Mouse (Mus musculus) spleen, postnatal 14 days (tissue): ENCODE data around the gene Wdr34.
"Not testable (repeated sequence)": the region's sequence is repeated elsewhere in the genome, so short reads cannot be mapped to it uniquely, and the experiment has no call there.

ENCODE experiments used
- DNase-seq, 2 experiments: peaks; one replicate each; pipeline ENCODE4 v3.0.0; 2021 to 2022; ENCODE audit warnings: low spot score in 2 of 2

Wdr34 gene

DNA sequence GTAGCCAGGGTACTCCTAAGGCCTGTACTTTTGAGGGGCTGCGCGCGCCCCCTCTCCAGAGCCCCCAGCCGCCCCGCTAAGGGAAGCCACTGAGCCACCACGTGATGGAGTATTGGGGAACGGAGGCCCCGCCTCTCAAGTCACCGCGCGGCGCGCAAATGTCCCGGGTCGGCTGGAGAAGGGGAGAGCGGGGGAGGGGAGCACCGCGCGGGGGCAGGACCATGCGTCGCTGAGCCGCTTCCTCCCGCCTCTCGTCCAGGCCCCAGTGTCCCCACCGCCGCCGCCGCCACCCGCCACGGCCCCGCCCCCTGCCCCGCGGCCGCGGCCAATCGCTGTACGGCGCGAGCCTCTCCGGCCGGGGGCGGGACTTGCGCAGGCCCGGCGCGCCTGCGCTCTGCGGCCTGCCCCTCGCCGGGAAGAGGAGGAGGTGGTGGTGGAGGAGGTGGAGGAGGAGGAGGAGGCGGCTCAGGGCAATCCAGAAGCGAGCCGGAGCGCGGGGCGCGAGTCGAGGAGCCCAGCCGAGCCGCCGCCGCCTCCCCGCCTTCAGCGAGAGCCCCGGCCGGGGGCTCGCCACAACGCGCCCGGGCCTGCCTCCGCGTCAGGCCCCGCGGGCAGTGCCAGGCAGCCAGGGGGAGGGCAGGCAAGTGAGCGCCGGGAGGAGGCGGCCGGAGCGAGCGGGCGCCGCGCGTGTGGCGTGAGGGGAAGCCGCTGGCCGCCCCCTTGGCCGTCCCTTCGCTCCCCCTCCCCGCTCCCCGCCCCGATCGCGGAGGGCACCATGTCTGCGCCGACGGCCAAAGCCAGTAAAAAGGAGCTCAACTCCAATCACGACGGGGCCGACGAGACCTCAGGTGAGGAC is 17.6 kb upstream of the Wdr34 start:
- peak; percentile 91 to 92 for DNase-seq

DNA sequence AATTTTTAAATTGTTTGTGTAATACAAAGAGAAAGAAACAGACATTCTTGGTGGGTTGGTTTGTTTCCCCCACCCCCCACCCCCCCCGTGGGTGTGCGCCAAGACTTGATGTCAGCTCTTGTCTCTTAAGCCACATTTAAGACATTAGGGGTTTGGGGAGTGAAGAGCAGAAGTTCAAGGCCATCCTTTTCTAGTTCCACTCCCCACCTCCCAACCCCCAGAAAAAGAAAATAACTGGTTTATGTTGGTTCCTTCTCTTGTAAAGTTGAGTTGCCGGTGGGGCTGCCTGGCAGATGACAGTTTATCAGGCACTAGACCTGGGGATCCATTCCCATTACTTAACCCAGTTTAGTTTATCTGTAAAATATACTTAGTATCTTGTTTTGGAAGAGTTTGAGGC is 15.6 kb upstream of the Wdr34 start:
- no peak for DNase-seq

GRCm38 (mm10) chr2:30063791-30064190 is 15.1 kb upstream of the Wdr34 start:
- no peak for DNase-seq

DNA sequence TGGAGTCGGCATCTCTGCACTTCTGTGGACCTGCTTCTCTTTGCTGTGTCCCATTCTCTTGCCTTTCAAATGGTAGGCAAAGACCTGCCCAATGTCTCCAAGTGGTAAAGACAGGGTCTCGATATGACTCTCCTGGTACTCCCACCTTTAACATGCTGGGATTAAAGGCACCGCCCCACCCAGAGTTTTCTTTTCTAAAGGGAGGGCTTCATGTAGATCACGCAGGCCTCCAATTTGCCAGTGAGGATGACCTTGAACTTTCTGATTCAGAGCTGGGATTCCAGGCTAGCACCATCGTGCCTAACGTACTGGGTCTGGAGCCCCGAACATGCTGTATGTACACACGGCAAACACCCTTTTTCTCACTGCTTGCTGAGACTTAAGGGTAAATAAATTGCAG is 14.6 kb upstream of the Wdr34 start:
- DNase-seq: no peak

DNA sequence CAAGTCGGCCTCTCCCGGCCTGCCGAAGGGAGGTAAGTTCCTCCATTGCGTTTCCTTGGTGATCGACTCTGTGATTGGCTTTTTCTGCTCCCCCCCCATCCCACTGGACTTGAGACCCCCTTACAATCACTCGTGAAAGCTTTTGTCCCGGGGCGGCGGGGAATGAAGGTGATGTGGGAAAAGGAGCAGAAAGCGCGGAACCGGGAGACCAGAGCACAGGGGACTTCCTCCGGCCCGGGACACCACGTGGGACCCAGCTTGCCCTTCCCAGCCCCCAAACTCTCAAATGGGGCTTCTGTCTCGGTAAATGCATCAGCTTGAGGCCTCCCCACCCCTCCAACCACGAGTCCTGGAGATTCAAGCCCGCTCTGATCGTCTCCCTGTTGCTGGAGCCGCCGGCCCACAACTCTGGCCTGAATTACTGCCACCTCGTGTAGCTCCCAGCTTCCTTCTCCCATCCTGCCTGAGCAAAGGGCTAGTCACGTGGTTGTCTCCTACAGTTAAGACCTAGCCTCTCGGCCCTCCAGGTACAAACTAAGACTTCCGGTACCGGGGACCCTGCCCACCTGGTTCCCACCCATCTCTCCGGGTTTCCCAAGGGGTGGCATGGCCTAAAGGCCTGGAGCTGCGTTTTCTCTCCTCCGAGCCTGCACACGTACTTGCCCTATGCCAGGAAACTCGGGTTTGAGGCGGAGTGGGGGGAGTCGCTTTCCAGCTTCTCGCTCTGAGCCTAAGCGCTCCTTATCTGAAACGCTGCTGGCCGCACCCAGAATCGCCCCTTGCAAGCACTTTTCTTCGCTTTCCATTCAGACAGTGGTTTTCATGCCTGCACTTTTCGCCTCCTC is 13.8 kb upstream of the Wdr34 start:
- DNase-seq: peak in 1 of 2 experiments; percentile 25

- DNase-seq: peak; percentile 29 to 35
These were observed 12.8 kb upstream of the Wdr34 start for GRCm38 (mm10) chr2:30061215-30062166.

DNA sequence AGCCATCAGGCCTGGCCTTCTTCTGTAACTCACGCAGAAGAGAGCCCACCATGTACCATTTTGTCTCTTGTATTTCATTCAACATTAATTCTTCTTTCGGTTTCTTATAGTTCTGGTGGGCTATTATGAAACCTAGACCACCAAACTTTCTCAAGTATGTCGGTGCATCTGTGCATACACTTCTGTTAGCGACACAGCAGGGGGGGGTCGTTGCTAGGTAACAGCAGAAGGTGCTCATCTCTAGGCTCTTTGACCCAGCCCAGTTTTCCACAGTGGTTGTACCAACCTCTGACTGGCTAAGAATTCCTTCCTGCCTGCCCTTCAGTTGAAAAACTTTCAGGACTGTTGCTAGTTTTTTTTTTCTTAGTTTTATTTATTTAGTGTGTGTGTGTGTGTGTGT is 9.7 kb upstream of the Wdr34 start:
- no peak for DNase-seq

GRCm38 (mm10) chr2:30057223-30057904 is 8.7 kb upstream of the Wdr34 start, which contains the start of gene Set:
Gene Set, plus strand, starts transcription at chr2:30057378.
- no peak for DNase-seq

GRCm38 (mm10) chr2:30056736-30057135 is 8.1 kb upstream of the Wdr34 start:
- no peak for DNase-seq

- DNase-seq: not testable (repeated sequence)
These were observed 6.6 kb upstream of the Wdr34 start for GRCm38 (mm10) chr2:30055310-30055709.

GRCm38 (mm10) chr2:30051992-30052761 is 3.5 kb upstream of the Wdr34 start:
- DNase-seq: no peak

DNA sequence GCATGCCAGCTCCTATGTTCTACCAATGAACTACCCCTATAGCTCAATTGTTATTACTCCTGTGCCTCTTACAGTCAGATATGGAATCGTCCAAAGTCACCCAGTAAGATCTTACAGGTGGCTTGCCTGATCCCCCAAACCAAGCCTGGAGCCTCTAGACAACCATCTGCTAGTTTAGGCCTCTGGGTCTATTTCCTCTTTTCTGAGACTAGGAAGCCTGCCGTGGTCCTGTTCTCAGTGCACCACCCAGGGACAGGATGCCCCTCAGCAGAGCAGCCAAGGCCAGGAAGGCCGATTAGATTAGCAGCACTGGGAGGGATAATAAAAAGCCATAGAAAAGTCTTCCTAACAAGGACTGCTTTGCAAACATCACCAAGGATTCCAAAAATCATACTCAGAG is 1.1 kb upstream of the Wdr34 start:
- no peak for DNase-seq

GRCm38 (mm10) chr2:30048101-30048501 is 580 bp downstream of the Wdr34 start:
- no peak for DNase-seq

GRCm38 (mm10) chr2:30047127-30047526 is 1.6 kb downstream of the Wdr34 start:
- no peak for DNase-seq

DNA sequence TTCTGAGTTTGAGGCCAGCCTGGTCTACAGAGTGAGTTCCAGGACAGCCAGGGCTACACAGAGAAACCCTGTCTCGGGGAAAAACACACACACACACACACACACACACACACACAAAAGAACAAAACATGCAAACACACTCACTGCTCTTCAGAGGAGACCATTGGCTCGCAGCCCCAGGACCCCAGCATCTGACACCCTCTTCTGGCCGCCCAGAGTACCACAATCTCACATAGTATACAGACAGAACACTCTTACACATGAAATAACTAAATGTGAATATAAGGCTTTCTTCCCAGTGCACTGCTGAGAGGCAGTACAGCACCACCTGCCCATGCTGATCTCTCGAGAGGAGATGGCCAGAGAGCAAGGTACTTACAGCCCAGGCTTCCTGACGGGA is 4.1 kb downstream of the Wdr34 start:
- DNase-seq: no peak

DNA sequence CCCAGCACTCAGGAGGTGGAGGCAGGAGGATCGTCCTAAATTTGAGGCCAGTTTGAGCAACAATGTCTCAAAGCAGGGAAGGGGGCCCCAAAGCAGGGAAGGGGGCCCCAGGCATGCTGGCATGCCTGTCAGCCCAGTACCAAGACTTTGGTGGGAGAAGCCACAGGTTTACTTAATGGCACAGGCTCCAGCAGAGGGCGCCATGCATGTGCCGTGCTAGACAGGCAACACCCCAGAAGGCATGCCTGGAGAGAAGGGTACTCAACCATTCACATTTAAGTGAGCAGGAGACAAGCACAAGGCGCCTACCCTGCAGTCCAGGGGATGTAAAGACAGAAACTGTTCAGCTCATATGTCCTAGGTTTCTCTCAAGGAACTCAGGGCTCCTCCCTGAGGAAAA is 6.2 kb downstream of the Wdr34 start:
- peak; percentile 62 to 80 for DNase-seq

DNA sequence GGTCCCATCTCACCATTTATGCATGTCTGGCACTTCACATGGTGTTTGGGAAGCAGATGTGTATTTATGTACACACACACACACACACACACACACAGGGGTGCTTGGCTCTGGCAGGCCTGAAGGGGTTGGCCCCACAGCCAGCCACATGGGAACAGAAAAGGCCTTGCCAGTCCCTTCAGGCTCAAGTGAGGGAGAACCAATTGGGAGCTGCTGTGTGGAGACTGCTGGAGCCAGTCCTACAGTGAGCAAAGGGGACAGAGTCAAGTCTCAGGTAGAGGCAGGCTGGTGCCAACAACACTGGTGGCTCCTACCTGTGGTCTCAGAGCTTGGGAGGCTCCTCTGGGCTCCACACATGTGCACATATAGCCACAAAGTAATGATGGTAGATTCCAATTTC is 9.0 kb downstream of the Wdr34 start:
- no peak for DNase-seq

- DNase-seq: no peak
These were observed 10.3 kb downstream of the Wdr34 start for GRCm38 (mm10) chr2:30038370-30038769.

- no peak for DNase-seq
These were observed 10.9 kb downstream of the Wdr34 start for GRCm38 (mm10) chr2:30037762-30038161.

- DNase-seq: no peak
These were observed 15.7 kb downstream of the Wdr34 start for GRCm38 (mm10) chr2:30032957-30033356.
